Mouse (Mus musculus) small intestine, adult 2 months (tissue): ENCODE measurements around the gene Ugt1a6b.

Experiments
- CTCF ChIP-seq: fragments of 200-500 bp; IDR thresholded peaks from 2 replicates; pipeline ENCODE4 v1.5.1; 2012; ENCODE audit warnings: low read depth, mild to moderate bottlenecking, control low read depth, inconsistent platforms, low read length, moderate library complexity, mixed read lengths; ENCODE audit not compliant: insufficient replicate concordance, insufficient read length; ENCODE audit errors: extremely low read depth
- POLR2A ChIP-seq: fragments of 200-500 bp; IDR thresholded peaks from 2 replicates; pipeline ENCODE4 v1.6.1; 2012; ENCODE audit warnings: low read depth, mild to moderate bottlenecking, control low read depth, inconsistent platforms, low read length, moderate library complexity

DNA sequence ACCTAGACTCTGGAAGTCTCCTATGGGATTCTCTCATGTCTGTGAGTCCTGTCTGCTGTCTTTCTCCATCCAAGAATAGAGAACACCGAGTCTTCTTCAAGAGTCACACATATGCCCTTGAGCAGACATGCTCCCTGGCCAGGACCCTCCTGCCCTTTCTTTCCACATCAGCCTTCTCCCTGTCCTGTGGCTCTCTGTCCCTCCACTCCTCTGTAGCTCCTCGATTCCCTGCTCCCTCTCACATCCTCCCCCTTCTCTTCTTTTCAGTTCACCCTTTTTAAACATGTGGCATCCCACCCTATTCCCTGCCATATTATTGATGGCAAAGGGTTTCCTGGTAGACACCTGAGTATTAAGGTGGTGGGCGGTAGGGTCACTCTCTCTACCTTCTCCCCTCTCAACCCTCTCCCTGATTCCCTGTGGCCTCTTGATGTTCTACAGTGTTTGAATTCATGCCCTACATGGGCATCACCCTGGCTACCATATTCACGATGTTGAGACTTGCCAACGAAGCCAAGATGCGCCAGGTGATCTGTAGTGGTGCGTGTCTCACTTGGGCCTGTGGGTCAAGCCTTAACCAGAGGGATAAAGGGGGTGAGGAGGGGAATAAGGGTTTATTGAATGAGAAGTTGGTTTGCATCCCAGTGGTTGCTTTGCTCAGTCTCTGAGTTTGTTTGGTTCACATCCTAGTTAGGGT is 128.9 kb downstream of the Ugt1a6b start:
- TF ChIP-seq CTCF (no peak), POLR2A (no peak)
